7 mouse cellular contexts compared by ENCODE assay signal in genomic region chr11:106272644-106273310, GRCm38 (mm10). TPM values are rescaled to one million over a fixed set of nuclear protein-coding genes. Genes with fewer than 3 reads are reported as not detected.
A peak's percentile ranks its signal among the peaks of the same experiment; 100 is the strongest.
DNase-seq lines count a peak whose midpoint lies in the region; ATAC-seq and TF ChIP-seq lines count a peak whose summit lies in the region.

Smarcd2 (minus strand) TSS chr11:106272972.

- H3K9ac ChIP-seq in intestine, postnatal 0 days (ENCODE audit: low read depth, low read length) = peak within 1 kb of the TSS; percentile 95
- H3K9ac ChIP-seq in midbrain, embryonic 12.5 days (replicated peaks) = peak within 1 kb of the TSS; percentile 96

- H3K27ac ChIP-seq in embryonic facial prominence, embryonic 10.5 days (replicated peaks) = peak within 1 kb of the TSS; percentile 98
- H3K27ac ChIP-seq in intestine, postnatal 0 days (ENCODE audit: low read depth, low read length) = peak within 1 kb of the TSS; percentile 98
- H3K27ac ChIP-seq in midbrain, embryonic 12.5 days (replicated peaks) = peak within 1 kb of the TSS; percentile 91
- peak within 1 kb of the TSS; percentile 77 for H3K27ac ChIP-seq in small intestine, adult 2 months (ENCODE audit: insufficient read depth, low read depth, low read length)

- peak; percentile 92 for ATAC-seq in intestine, postnatal 0 days
- ATAC-seq in midbrain, embryonic 12.5 days (ENCODE audit: low FRiP score, low read depth) = peak; percentile 92

- H3K4me1 ChIP-seq in embryonic facial prominence, embryonic 10.5 days = peaks cover 70% of the 10 kb centered on the region
- H3K4me1 ChIP-seq in intestine, postnatal 0 days (replicated peaks; ENCODE audit: control insufficient read depth, insufficient read depth, low read length) = peaks cover 10% of the 10 kb centered on the region
- H3K4me1 ChIP-seq in midbrain, embryonic 12.5 days = peaks cover 48% of the 10 kb centered on the region
- peaks cover 35% of the 10 kb centered on the region for H3K4me1 ChIP-seq in small intestine, adult 2 months (ENCODE audit: control insufficient read depth, insufficient read depth, insufficient read length, low read length)

- intact Hi-C loops in left cerebral cortex, postnatal 4 days (cut with DNase I) = no loop called here

- peak within 1 kb of the TSS; percentile 77 for H3K4me2 ChIP-seq in intestine, postnatal 0 days (replicated peaks; ENCODE audit: low read depth)
- H3K4me2 ChIP-seq in midbrain, embryonic 12.5 days (replicated peaks) = peak within 1 kb of the TSS; percentile 72

- no peak for TF ChIP-seq CTCF in intestine, postnatal 0 days (IDR thresholded peaks at IDR 0.05; ENCODE audit: low read depth)
- TF ChIP-seq CTCF in small intestine, adult 2 months (IDR thresholded peaks at IDR 0.05; ENCODE audit: extremely low read depth, insufficient read length, insufficient replicate concordance, low read depth, low read length) = no peak

- TF ChIP-seq POLR2A in small intestine, adult 2 months (IDR thresholded peaks at IDR 0.05; ENCODE audit: low read depth, low read length) = peak; percentile 75

- under 1% methylated on average over 72 of the region's 72 CpGs for WGBS in embryonic facial prominence, embryonic 10.5 days
- under 1% methylated on average over 72 of the region's 72 CpGs for WGBS in intestine, postnatal 0 days
- under 1% methylated on average over 68 of the region's 72 CpGs for WGBS in midbrain, embryonic 12.5 days
- WGBS in small intestine, adult 2 months = under 1% methylated on average over 72 of the region's 72 CpGs

- peak within 1 kb of the TSS; percentile 99 for H3K4me3 ChIP-seq in embryonic facial prominence, embryonic 10.5 days
- H3K4me3 ChIP-seq in intestine, postnatal 0 days (ENCODE audit: low read depth, low read length) = peak within 1 kb of the TSS; percentile 97
- H3K4me3 ChIP-seq in midbrain, embryonic 12.5 days = peak within 1 kb of the TSS; percentile 87
- peak within 1 kb of the TSS; percentile 78 for H3K4me3 ChIP-seq in small intestine, adult 2 months (ENCODE audit: low read depth, low read length)

- H3K9me3 ChIP-seq in embryonic facial prominence, embryonic 10.5 days = no peaks in the 10 kb centered on the region
- no peaks in the 10 kb centered on the region for H3K9me3 ChIP-seq in intestine, postnatal 0 days (ENCODE audit: control insufficient read depth)
- no peaks in the 10 kb centered on the region for H3K9me3 ChIP-seq in midbrain, embryonic 12.5 days

- DNase-seq in adrenal gland, postnatal 10 days = peak; percentile 99
- peak; percentile 100 for DNase-seq in embryonic facial prominence, embryonic 10.5 days (ENCODE audit: low spot score)
- DNase-seq in gonadal fat pad, adult 2 months (ENCODE audit: low read depth) = no peak
- DNase-seq in left cerebral cortex, postnatal 4 days = peak; percentile 100

- peaks cover 18% of the 10 kb centered on the region for H3K36me3 ChIP-seq in embryonic facial prominence, embryonic 10.5 days (replicated peaks)
- H3K36me3 ChIP-seq in intestine, postnatal 0 days (ENCODE audit: control insufficient read depth, insufficient read depth) = no peaks in the 10 kb centered on the region
- no peaks in the 10 kb centered on the region for H3K36me3 ChIP-seq in midbrain, embryonic 12.5 days
- H3K36me3 ChIP-seq in small intestine, adult 2 months (ENCODE audit: control insufficient read depth, insufficient read depth, low read length) = no peaks in the 10 kb centered on the region

- H3K27me3 ChIP-seq in embryonic facial prominence, embryonic 10.5 days (replicated peaks; ENCODE audit: low read depth, poor library complexity, severe bottlenecking) = 0 out of 2 replicates have a peak, but pooled peaks cover 4% of the 10 kb centered on the region
- H3K27me3 ChIP-seq in intestine, postnatal 0 days (replicated peaks; ENCODE audit: control insufficient read depth, insufficient read depth, low read length) = no peaks in the 10 kb centered on the region
- H3K27me3 ChIP-seq in midbrain, embryonic 12.5 days = peaks cover 4% of the 10 kb centered on the region; the same call in 1 of the 2 replicates
- no peaks in the 10 kb centered on the region for H3K27me3 ChIP-seq in small intestine, adult 2 months (ENCODE audit: control insufficient read depth, insufficient read depth, low read length)

RNA-seq across cellular contexts. Expression of gene Smarcd2, which starts in this region (rescaled TPM):
- total RNA-seq in adrenal gland, postnatal 10 days (2021) = 10 to 100 TPM; 77.9 to 83.2 TPM
- 35.9 and 37.1 TPM in 2 replicates for polyA plus RNA-seq in embryonic facial prominence, embryonic 10.5 days (2016; fragmentation: Nextera tagmentation; extraction: Ambion mirVana)
- polyA plus RNA-seq in gonadal fat pad, adult 2 months (2012; rRNA removed) = 115 and 116 TPM in 2 replicates
- 25.3 and 26.3 TPM in 2 replicates for polyA plus RNA-seq in intestine, postnatal 0 days (2015; fragmentation: Nextera tagmentation; extraction: Ambion mirVana)
- total RNA-seq in left cerebral cortex, postnatal 4 days (2021) = 10 to 100 TPM; 13.9 to 17.8 TPM
- 23.9 and 24.1 TPM in 2 replicates for polyA plus RNA-seq in midbrain, embryonic 12.5 days (2016; fragmentation: Nextera tagmentation; extraction: Ambion mirVana)
- polyA plus RNA-seq in small intestine, adult 2 months (2012; rRNA removed) = 40.6 and 101 TPM in 2 replicates

Comparison
In these comparisons a context has a peak if more than half of its experiments do, and no peak if none do; other contexts are left out.
1. RNA of gene Smarcd2 (total RNA-seq): 77.9 to 83.2 TPM in adrenal gland, postnatal 10 days; 13.9 to 17.8 TPM in left cerebral cortex, postnatal 4 days; every median in the first group is over 4 times any median in the second.
2. Peak in every context shown above with its lines, with median percentiles within 50 percentile points of each other: H3K27ac ChIP-seq and H3K4me3 ChIP-seq.